Mouse (Mus musculus) midbrain, embryonic 11.5 days (tissue): ENCODE measurements at regions not wholly inside any gene's neighbourhood (a gene's known extent, or its start where the extent isn't known, plus 50 kb on each side); places are given as distances from the start of the nearest gene placed in this dataset.
A peak's percentile ranks its signal among the peaks of the same experiment; 100 is the strongest.

Experiments
- ATAC-seq: fragments of 200-750 bp; cut with Nextera tagmentation; 2 replicates; pipeline ENCODE4 v1.8.0; 2017; ENCODE audit warnings: moderate TSS enrichment, moderate library complexity; ENCODE audit not compliant: low FRiP score
- DNase-seq: peaks from one replicate; pipeline ENCODE4 v3.0.0; 2015; ENCODE audit warnings: low spot score; ENCODE audit errors: missing footprints
- H3K27ac ChIP-seq: fragments of 300-500 bp; sonication (generic); 2 replicates; pipeline ENCODE4 v1.5.1; 2014; ENCODE audit warnings: low read depth, low read length
- H3K27me3 ChIP-seq: fragments of 300-500 bp; sonication (generic); 2 replicates; pipeline ENCODE4 v1.6.1; 2014; ENCODE audit warnings: mild to moderate bottlenecking, low read length, moderate library complexity, mixed read lengths; ENCODE audit not compliant: control insufficient read depth, insufficient read depth
- H3K36me3 ChIP-seq: fragments of 300-500 bp; sonication (generic); 2 replicates; pipeline ENCODE4 v1.6.1; 2014; ENCODE audit warnings: mild to moderate bottlenecking, low read length, moderate library complexity, mixed read lengths; ENCODE audit not compliant: control insufficient read depth, insufficient read depth
- H3K4me1 ChIP-seq: fragments of 300-500 bp; sonication (generic); 2 replicates; pipeline ENCODE4 v1.6.1; 2014; ENCODE audit warnings: low read length; ENCODE audit not compliant: control insufficient read depth, insufficient read depth
- H3K4me2 ChIP-seq: fragments of 300-500 bp; sonication (generic); 2 replicates; pipeline ENCODE4 v1.6.1; 2014; ENCODE audit warnings: mild to moderate bottlenecking, moderate library complexity
- H3K4me3 ChIP-seq: fragments of 300-500 bp; sonication (generic); 2 replicates; pipeline ENCODE4 v1.5.1; 2014; ENCODE audit warnings: low read depth, low read length
- H3K9ac ChIP-seq: fragments of 300-500 bp; sonication (generic); 2 replicates; pipeline ENCODE4 v1.6.1; 2014; ENCODE audit warnings: low read length
- H3K9me3 ChIP-seq: fragments of 300-500 bp; sonication (generic); 2 replicates; pipeline ENCODE4 v1.6.1; 2016; ENCODE audit warnings: low read length; ENCODE audit not compliant: control insufficient read depth
- WGBS: fragments of 180-500 bp; shearing (Covaris S2); extraction: QIAGEN DNeasy Blood & Tissue Kit; methylation state at CpG from one replicate; pipeline ENCODE4 v1.1.7; 2014; 5-methylcytosine and 5-hydroxymethylcytosine counted together

DNA sequence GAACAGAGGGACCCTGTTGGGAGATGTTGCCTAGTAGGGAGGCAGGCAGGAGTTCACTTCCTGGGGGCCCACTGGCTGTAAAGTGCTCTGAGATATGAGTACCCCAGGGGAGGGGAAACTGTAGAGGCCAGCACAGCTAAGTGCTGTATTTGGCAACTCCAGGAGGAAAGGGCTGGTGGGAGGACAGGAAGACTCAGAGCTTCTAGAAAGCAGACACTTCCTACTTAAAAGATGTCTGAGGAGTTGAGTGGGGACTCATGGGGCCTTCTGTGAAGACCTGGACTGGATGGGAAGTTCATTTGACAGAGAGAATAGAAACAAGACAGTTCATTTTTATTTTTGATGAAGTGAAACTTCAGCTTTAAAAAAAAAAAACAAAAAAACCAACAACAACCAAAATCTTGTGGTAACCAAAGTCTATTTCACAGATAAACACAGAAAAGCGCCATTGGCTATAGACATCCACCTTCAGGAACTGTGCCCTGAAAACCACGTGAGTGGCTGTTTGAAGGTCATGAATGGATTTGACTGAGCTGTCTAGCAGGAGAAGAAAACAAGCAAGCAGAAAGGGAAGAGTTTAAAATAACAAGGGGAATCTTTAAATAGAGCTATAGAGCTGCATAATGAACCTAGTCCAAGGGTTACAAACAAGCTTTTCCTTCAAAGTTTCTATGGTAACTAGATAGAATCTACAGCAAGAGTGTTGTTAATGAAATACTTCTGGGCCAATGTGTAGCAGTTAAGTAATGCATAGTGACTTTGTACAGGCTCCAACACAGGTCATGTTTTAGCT lies 105.9 kb upstream of the Arhgap5 start:
- no peaks in the 10 kb centered on the region for H3K36me3 ChIP-seq
- no peaks in the 10 kb centered on the region for H3K9me3 ChIP-seq
- 61% methylated on average over 2 of the region's 2 CpGs for WGBS
- H3K27me3 ChIP-seq = no peaks in the 10 kb centered on the region
- no peak overlapping the region for H3K4me2 ChIP-seq
- H3K4me3 ChIP-seq = no peak overlapping the region
- H3K4me1 ChIP-seq = peaks cover 4% of the 10 kb centered on the region; the same call in 1 of the 2 replicates
- H3K9ac ChIP-seq = no peak overlapping the region
- DNase-seq (peak; percentile 80), ATAC-seq (no peak)
- H3K27ac ChIP-seq = no peak overlapping the region

DNA sequence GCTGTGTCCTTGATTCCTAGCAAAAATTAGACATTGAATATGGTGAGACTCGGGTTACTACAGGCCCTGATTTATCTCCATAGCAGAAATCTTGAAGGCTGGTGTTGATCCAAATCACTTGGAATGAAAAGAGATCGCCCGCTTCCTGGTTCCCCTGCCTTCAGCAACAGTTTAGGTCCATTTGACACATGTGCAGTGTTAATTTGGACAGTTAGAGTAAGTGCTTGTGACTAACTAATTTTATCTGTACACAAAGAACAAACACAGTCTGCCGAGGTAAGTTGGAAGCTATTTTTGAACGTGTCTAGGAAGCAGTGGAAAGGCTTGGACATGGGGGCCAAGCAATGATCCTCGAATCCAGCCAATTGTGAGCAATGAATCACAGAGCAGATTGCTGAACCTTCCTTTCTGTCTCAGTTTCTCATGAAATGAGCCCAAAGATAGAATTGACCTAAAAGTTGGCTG lies 105.2 kb upstream of the Arhgap5 start:
- H3K36me3 ChIP-seq = no peaks in the 10 kb centered on the region
- DNase-seq (peak; percentile 62), ATAC-seq (no peak)
- H3K9me3 ChIP-seq = no peaks in the 10 kb centered on the region
- H3K4me1 ChIP-seq = peaks cover 4% of the 10 kb centered on the region; the same call in 1 of the 2 replicates
- H3K4me2 ChIP-seq = no peak overlapping the region
- no peak overlapping the region for H3K27ac ChIP-seq
- WGBS = 88% methylated on average over 6 of the region's 6 CpGs
- no peak overlapping the region for H3K9ac ChIP-seq
- H3K4me3 ChIP-seq = no peak overlapping the region
- no peaks in the 10 kb centered on the region for H3K27me3 ChIP-seq

DNA sequence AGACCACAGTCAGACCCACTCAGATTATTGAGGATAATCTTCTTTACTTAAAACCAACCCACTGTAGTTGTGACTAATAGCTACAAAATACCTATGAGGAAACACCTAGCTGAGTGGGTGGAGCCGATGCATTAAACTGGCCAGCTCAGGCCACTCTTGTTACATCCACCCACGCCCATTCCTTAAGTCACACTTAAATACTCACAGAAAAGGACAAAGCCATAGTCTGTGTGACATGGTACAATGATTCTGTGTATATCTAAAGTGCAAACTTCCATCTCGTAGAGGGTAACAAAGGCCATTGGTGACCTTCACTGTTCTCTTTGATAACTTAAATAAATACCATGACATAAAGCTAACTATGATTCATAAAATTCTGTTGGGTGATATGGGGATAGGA lies 103.7 kb upstream of the Arhgap5 start:
- no peak overlapping the region for H3K27ac ChIP-seq
- no peak overlapping the region for H3K4me3 ChIP-seq
- no peak overlapping the region for H3K9ac ChIP-seq
- peaks cover 4% of the 10 kb centered on the region; the same call in 1 of the 2 replicates for H3K4me1 ChIP-seq
- H3K36me3 ChIP-seq = no peaks in the 10 kb centered on the region
- DNase-seq (no peak), ATAC-seq (no peak)
- H3K27me3 ChIP-seq = no peaks in the 10 kb centered on the region
- H3K4me2 ChIP-seq = no peak overlapping the region
- no peaks in the 10 kb centered on the region for H3K9me3 ChIP-seq
- WGBS = 82% methylated on average over 3 of the region's 3 CpGs

DNA sequence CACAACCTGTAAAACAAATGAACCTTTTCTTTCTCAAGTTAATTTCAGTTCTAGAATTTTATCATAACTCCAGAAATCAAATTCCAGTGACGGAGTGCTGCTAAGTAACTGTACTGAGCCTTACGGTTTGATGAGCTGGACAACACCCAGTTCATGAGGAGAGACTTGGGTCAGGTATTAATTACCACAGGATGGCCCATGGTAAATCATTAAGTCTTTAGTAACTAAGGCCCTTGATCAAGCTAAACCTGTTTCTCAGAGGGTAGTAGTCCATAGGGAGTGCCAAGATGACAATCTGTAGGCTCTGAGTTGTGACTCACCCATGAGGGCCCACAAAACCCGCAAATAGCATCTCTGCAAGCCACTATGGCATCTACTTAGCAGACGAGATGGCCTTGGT lies 101.1 kb upstream of the Arhgap5 start:
- ATAC-seq (no peak), DNase-seq (peak; percentile 33)
- Histone ChIP-seq H3K27ac (no peak overlapping the region), H3K4me2 (no peak overlapping the region), H3K9me3 (no peaks in the 10 kb centered on the region), H3K36me3 (no peaks in the 10 kb centered on the region), H3K4me3 (no peak overlapping the region), H3K4me1 (no peaks in the 10 kb centered on the region), H3K27me3 (no peaks in the 10 kb centered on the region), H3K9ac (no peak overlapping the region)
- WGBS = 93% methylated on average over 4 of the region's 4 CpGs

DNA sequence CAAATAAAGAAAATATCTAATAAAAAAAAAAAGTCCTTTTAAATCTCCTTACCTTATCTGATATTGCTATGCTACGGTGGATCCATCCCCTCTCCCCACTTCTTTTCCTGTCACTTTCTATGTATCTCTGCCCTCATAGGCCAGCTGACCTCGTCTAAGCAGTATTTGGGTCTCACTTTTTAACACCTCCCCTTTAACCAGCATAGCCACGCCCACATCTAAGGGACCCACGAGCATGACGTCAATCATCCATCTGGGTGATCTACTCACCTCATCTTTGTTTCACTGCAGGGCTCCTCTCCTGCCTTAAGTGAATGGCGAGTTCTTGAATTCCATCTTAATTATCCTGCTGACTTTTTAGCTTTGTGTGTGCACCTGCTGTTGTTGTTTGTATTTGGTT lies 97.4 kb upstream of the Arhgap5 start:
- 78% methylated on average over 6 of the region's 6 CpGs for WGBS
- no peaks in the 10 kb centered on the region for H3K36me3 ChIP-seq
- DNase-seq (peak; percentile 14), ATAC-seq (no peak)
- no peak overlapping the region for H3K9ac ChIP-seq
- H3K4me2 ChIP-seq = no peak overlapping the region
- H3K4me1 ChIP-seq = no peaks in the 10 kb centered on the region
- no peak overlapping the region for H3K4me3 ChIP-seq
- no peak overlapping the region for H3K27ac ChIP-seq
- H3K9me3 ChIP-seq = no peaks in the 10 kb centered on the region; the same call in 1 of the 2 replicates
- H3K27me3 ChIP-seq = no peaks in the 10 kb centered on the region

DNA sequence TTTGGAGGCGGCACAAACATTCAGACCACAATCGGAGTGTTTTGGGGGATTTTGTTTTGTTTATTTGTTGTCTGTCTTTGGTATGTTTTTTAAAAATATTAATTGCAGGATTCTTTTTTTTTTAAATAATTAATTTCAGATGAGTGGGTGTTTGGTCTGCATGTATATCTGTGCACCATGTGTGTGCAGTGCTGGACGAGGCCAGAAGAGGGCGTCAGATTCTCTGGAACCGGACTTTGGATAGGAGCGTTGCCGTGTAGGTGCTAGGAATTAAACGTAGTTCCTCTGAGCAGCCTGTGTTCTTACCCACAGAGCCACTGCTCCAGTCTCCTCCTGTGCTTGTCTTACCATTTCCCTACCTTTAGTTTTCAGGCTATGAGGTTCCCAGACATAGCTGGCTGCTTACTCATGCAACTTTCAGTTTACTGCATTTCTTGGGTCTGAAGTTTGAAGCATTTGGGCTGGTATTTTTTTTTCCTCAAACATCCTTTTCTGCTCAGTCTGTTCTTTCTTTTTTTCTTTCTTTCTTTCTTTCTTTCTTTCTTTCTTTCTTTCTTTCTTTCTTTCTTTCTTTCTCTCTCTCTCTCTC lies 95.4 kb upstream of the Arhgap5 start:
- Histone ChIP-seq H3K4me1 (peaks cover 7% of the 10 kb centered on the region; the same call in 1 of the 2 replicates), H3K27me3 (no peaks in the 10 kb centered on the region), H3K27ac (no peak overlapping the region), H3K4me2 (no peak overlapping the region), H3K9ac (no peak overlapping the region), H3K9me3 (no peaks in the 10 kb centered on the region; the same call in 1 of the 2 replicates), H3K36me3 (no peaks in the 10 kb centered on the region), H3K4me3 (no peak overlapping the region)
- 92% methylated on average over 8 of the region's 8 CpGs for WGBS
- ATAC-seq = no peak
- no peak for DNase-seq

DNA sequence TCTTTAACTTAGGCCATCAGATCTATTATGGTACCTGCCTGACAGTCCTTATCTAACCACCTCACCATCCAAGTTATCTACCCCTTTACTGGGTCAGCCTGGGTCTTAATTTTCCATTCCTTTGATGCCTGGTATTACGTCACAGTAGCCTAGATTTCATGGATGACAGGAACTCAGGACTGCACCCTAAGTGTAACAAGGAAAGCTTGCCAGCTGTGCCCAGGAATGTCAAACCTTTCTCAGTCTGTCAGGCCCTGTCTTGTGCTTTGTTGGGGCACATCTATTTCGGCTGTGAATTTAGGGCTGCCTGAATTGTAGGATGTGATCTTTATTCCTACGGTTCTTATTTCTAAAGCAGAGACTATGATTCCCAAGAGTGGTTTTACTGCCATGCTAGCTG lies 94.6 kb upstream of the Arhgap5 start:
- H3K4me2 ChIP-seq = no peak overlapping the region
- H3K4me1 ChIP-seq = peaks cover 7% of the 10 kb centered on the region; the same call in 1 of the 2 replicates
- DNase-seq (no peak), ATAC-seq (no peak)
- H3K27me3 ChIP-seq = no peaks in the 10 kb centered on the region
- H3K36me3 ChIP-seq = no peaks in the 10 kb centered on the region
- no peak overlapping the region for H3K4me3 ChIP-seq
- WGBS = 89% methylated on average over 3 of the region's 3 CpGs
- no peak overlapping the region for H3K27ac ChIP-seq
- H3K9ac ChIP-seq = no peak overlapping the region
- H3K9me3 ChIP-seq = no peaks in the 10 kb centered on the region; the same call in 1 of the 2 replicates

DNA sequence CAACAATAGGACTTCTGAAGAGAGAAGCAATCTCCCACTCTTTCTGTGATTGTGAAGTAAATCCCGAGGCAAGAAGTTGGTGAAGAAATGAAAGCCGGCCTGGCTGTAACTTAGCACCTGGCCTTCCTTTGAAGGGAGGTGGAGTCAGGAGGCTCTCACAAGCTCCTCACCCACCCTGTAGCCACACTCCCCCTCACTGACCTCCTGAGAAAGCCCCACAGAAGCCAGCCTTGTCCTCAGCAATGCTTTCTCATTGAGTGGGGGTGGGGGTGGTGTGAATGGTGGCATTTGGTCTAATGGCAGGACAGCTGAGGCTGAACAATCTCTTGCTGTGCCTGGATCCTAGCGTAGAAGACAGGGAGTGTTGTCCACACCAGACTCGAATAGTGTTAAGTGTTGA lies 91.6 kb upstream of the Arhgap5 start:
- Histone ChIP-seq H3K27me3 (no peaks in the 10 kb centered on the region), H3K36me3 (no peaks in the 10 kb centered on the region), H3K9ac (no peak overlapping the region), H3K9me3 (no peaks in the 10 kb centered on the region; the same call in 1 of the 2 replicates), H3K27ac (peak overlapping the region; percentile 47; the same call in 1 of the 2 replicates), H3K4me3 (no peak overlapping the region), H3K4me1 (peaks cover 7% of the 10 kb centered on the region; the same call in 1 of the 2 replicates), H3K4me2 (no peak overlapping the region)
- 82% methylated on average over 4 of the region's 4 CpGs for whole genome bisulfite sequencing
- no peak for ATAC-seq
- no peak for DNase-seq

DNA sequence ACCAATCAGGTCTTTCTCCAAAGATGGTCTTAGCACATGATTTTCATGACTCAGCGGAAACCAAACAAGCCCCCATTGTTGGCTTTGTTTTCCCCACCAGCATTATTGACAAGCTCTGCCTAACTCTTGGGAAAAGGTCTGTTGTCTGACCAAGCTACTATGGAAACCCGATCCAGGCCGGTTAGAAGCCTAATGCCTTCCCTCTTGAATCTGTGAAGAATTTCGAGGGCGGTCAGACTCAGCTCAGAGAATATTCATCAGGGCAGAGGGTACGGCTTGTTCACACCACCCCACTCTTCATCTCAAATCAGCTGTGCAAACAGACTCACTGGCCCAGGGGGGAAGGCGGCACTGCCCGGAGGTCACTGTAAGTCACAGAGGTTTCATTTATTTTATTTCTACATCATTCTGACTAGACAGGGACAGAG lies 90.7 kb upstream of the Arhgap5 start:
- H3K27me3 ChIP-seq = no peaks in the 10 kb centered on the region

More for the DNA sequence above, 90.7 kb upstream of the Arhgap5 start:
- 14% methylated on average over 8 of the region's 8 CpGs for WGBS
- Histone ChIP-seq H3K9me3 (no peaks in the 10 kb centered on the region; the same call in 1 of the 2 replicates), H3K4me1 (peaks cover 7% of the 10 kb centered on the region; the same call in 1 of the 2 replicates), H3K36me3 (no peaks in the 10 kb centered on the region), H3K4me3 (no peak overlapping the region), H3K4me2 (0 out of 2 replicates have a peak overlapping the region, but pooled peaks have one; percentile 3), H3K9ac (no peak overlapping the region; the same call in 1 of the 2 replicates), H3K27ac (peak overlapping the region; percentile 55)
- DNase-seq = peak; percentile 87
- peak; percentile 90 for ATAC-seq
